Mouse (Mus musculus) mesoderm, embryonic 11.5 days (tissue): ENCODE measurements around the gene Vmn1r54.
A peak's percentile ranks its signal among the peaks of the same experiment; 100 is the strongest.
"Not testable (repeated sequence)": the region's sequence is repeated elsewhere in the genome, so short reads cannot be mapped to it uniquely, and the experiment has no call there.

ENCODE experiments used
- DNase-seq: peaks from one replicate; pipeline ENCODE4 v3.0.0-alpha.2; 2012; ENCODE audit warnings: low read depth, low spot score

Gene Vmn1r54

GRCm38 (mm10) chr6:90246000-90246399 is at the start of gene Vmn1r54:
Vmn1r54 (plus strand) TSS chr6:90246300.
- DNase-seq: no peak

GRCm38 (mm10) chr6:90202493-90202892 is 43.6 kb upstream of the Vmn1r54 start, which contains the start of gene V1ra8:
V1ra8 (plus strand) TSS chr6:90202793.
- not testable (repeated sequence) for DNase-seq

- no peak for DNase-seq
Measured at GRCm38 (mm10) chr6:90224338-90224737, 21.8 kb upstream of the Vmn1r54 start, which contains the start of gene Vmn1r53. Vmn1r53 (minus strand) TSS chr6:90224438.

- not testable (repeated sequence) for DNase-seq
Measured at GRCm38 (mm10) chr6:90232114-90232513, 14.0 kb upstream of the Vmn1r54 start.

GRCm38 (mm10) chr6:90232681-90233080 is 13.4 kb upstream of the Vmn1r54 start:
- peak; percentile 20 for DNase-seq

- no peak for DNase-seq
Measured at GRCm38 (mm10) chr6:90244019-90244418, 2.1 kb upstream of the Vmn1r54 start.

GRCm38 (mm10) chr6:90288265-90288664 is 42.2 kb downstream of the Vmn1r54 start:
- DNase-seq: peak; percentile 10

GRCm38 (mm10) chr6:90300919-90301318 is 54.8 kb downstream of the Vmn1r54 start, which contains the start of gene BC048671:
BC048671 (plus strand) TSS chr6:90301219.
- DNase-seq: no peak

GRCm38 (mm10) chr6:90306315-90306975 is 60.3 kb downstream of the Vmn1r54 start:
- DNase-seq: no peak

GRCm38 (mm10) chr6:90308839-90309778 is 63.0 kb downstream of the Vmn1r54 start:
- DNase-seq: no peak

GRCm38 (mm10) chr6:90315961-90316360 is 69.9 kb downstream of the Vmn1r54 start:
- DNase-seq: no peak

GRCm38 (mm10) chr6:90317510-90318258 is 71.6 kb downstream of the Vmn1r54 start:
- no peak for DNase-seq

GRCm38 (mm10) chr6:90319019-90319418 is 72.9 kb downstream of the Vmn1r54 start:
- DNase-seq: no peak

- DNase-seq: no peak
Measured at GRCm38 (mm10) chr6:90319475-90320191, 73.5 kb downstream of the Vmn1r54 start.

GRCm38 (mm10) chr6:90320429-90320828 is 74.3 kb downstream of the Vmn1r54 start:
- DNase-seq: no peak
